Mouse (Mus musculus): ENCODE results near the gene Ifitm1.
"Not testable (repeated sequence)": the region's sequence is repeated elsewhere in the genome, so short reads cannot be mapped to it uniquely, and the experiment has no call there.

The Ifitm1 gene

GRCm38 (mm10) chr7:141006914-141007313 lies 39.9 kb downstream of the Ifitm1 start:
- in situ Hi-C loops (cut with MboI; ENCODE audit: unreplicated experiment in 2 of 2) = no loop called here

DNA sequence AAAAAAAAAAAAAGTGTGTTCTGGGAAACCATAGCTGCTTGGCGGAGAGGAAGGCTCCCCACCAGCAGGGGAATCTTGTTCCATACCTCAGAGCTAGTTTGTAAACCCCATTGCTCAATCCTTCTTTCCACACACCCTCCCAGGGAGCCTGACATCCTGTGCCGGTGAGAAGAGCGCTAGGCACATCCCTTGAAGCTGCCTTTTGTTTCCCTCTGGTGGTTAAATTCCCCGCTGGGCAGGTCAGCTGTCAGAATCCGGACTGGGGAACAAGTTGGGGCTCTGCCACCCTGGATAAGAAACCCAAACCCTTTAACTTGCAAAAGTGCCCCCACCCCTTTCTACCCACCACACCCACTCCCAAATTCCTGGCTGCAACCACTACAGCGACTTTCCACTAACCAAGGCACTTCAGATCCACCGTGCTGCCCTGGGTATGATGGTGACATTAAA lies 41.3 kb downstream of the Ifitm1 start:
- in situ Hi-C loops (cut with MboI; ENCODE audit: unreplicated experiment in 2 of 2) = no loop called here

GRCm38 (mm10) chr7:141008938-141009660 lies 42.1 kb downstream of the Ifitm1 start:
- in situ Hi-C loops (cut with MboI; ENCODE audit: unreplicated experiment in 2 of 2) = no loop called here

- in situ Hi-C loops (cut with MboI; ENCODE audit: unreplicated experiment in 2 of 2) = loop anchor here (5.0 kb wide), 2 partner anchors 38 to 52 kb away; partner anchors contain the start of genes Gm45717 (in 1 of the 2) and Ifitm2 (in 1 of the 2)
These were observed 42.6 kb downstream of the Ifitm1 start for GRCm38 (mm10) chr7:141009665-141010064.

DNA sequence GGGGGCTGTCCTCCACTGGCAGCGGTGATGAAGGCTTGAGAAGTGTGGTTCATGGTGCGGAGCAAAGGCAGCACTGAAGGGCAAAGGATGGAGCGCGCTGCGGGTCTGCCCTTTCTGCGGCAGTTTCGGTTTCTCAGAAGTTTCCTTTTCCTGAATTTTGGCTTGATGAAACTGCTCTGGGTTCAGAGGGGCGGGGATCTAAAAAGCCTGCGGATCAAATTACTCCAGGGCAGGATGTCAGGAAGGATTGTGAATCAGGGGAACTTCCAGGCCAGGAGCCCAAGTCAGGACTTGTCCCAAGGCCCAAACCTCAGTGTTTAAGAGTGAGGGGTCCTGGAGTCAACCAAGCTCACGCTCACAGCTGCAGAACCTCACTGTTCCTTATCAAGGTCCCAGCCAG lies 43.6 kb downstream of the Ifitm1 start, which contains the start of gene Ifitm3:
Gene Ifitm3, minus strand, starts transcription at position 178 of the 400 bp plus-strand sequence.
- in situ Hi-C loops (cut with MboI; ENCODE audit: unreplicated experiment in 2 of 2) = loop anchor here (5.0 kb wide), 2 partner anchors 37 to 53 kb away; partner anchors contain the start of genes Gm45717 (in 1 of the 2) and Ifitm2 (in 1 of the 2)

DNA sequence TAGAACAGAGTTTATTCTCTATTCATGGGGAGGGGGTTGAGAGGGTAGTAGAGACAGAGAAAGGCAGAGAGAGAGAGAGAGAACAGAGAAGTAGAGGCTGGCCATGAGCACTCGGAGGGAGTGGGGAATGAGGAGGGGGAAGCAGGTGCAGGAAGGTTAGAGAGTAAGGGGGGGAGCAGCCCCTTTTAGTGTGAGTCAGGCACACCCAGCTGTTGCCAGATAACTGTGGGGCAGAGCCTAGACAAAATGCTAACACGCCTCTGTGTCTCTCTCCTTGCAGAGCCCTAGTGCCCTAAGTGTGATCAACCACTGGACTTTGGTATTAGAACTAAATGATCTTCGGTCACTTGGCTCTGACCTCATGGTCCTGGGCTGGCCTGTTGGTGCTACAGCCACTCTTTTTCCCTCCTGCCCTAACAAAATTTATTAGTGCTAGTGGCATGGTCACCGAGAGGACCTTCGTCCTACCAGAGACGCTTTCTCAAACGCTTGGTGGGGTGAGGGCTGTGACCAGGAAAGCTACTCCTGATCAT lies 44.3 kb downstream of the Ifitm1 start:
- in situ Hi-C loops (cut with MboI; ENCODE audit: unreplicated experiment in 2 of 2) = loop anchor here (5.0 kb wide), 2 partner anchors 36 to 54 kb away; partner anchors contain the start of genes Gm45717 (in 1 of the 2) and Ifitm2 (in 1 of the 2)

GRCm38 (mm10) chr7:141016707-141017697 lies 50.0 kb downstream of the Ifitm1 start:
- in situ Hi-C loops (cut with MboI; ENCODE audit: unreplicated experiment in 2 of 2) = no loop called here

GRCm38 (mm10) chr7:141017824-141018223 lies 50.8 kb downstream of the Ifitm1 start, which contains the start of gene Ifitm6:
TSS of gene Ifitm6 (minus strand) at chr7:141017924.
- in situ Hi-C loops (cut with MboI; ENCODE audit: unreplicated experiment in 2 of 2) = not testable (repeated sequence)

- in situ Hi-C loops (cut with MboI; ENCODE audit: unreplicated experiment in 2 of 2) = no loop called here
These were observed 52.0 kb downstream of the Ifitm1 start for GRCm38 (mm10) chr7:141019028-141019427.
